ENCODE assay signal across 16 mouse cellular contexts in the genomic region with DNA sequence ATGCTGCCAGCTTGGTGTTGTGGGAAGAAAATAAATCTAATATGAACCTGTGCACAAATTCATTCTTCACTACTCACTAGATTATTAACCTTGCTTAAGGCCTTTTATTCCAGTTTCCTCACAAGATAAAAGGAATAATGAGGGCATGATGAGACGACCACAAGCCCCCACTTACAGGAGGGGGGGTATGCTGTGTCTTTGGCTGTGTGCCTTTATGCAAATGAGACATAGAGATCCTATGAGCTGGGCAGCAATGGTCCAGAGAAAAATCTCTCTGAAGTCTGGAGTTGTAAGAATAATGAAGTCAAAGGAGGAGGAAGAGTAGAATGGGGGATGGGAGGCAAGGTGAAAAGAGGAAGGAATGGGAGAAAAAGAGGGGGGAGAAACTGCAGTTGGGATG.
DNase-seq lines count a peak whose midpoint lies in the region; ATAC-seq lines count a peak whose summit lies in the region.
"Had no signal": no experiment of that assay in that cellular context is flagged by ENCODE, and none has a peak within 500 bp of the region (broad histone marks: within the 10 kb centered on the region; RNA-seq: fewer than 3 reads in every experiment).

No protein-coding gene starts in this region.

- H3K9me3 ChIP-seq in hindbrain, embryonic 12.5 days (replicated peaks): no peaks in the 10 kb centered on the region
- H3K9me3 ChIP-seq in hindbrain, embryonic 16.5 days (ENCODE audit: control insufficient read depth, low read length): no peaks in the 10 kb centered on the region
- H3K9me3 ChIP-seq in midbrain, embryonic 14.5 days (ENCODE audit: control insufficient read depth, low read length): no peaks in the 10 kb centered on the region
- H3K9me3 ChIP-seq in midbrain, embryonic 15.5 days: no peaks in the 10 kb centered on the region
- H3K9me3 ChIP-seq in forebrain, embryonic 13.5 days (replicated peaks): no peaks in the 10 kb centered on the region
- no peaks in the 10 kb centered on the region for H3K9me3 ChIP-seq in hindbrain, embryonic 15.5 days
- H3K9me3 ChIP-seq: neural tube, embryonic 12.5 days had no signal

- H3K4me3 ChIP-seq in hindbrain, embryonic 12.5 days: no peak overlapping the region
- H3K4me3 ChIP-seq in hindbrain, embryonic 16.5 days (ENCODE audit: low read length): no peak overlapping the region
- H3K4me3 ChIP-seq in midbrain, embryonic 14.5 days (replicated peaks; ENCODE audit: low read depth, low read length): no peak overlapping the region
- no peak overlapping the region for H3K4me3 ChIP-seq in midbrain, embryonic 15.5 days
- H3K4me3 ChIP-seq in forebrain, embryonic 13.5 days: no peak overlapping the region
- H3K4me3 ChIP-seq in hindbrain, embryonic 15.5 days: no peak overlapping the region
- H3K4me3 ChIP-seq: neural tube, embryonic 12.5 days had no signal

- DNase-seq in midbrain, embryonic 14.5 days: peak; percentile 35
- DNase-seq in ovary, postnatal 10 days (ENCODE audit: low spot score): no peak
- no peak for DNase-seq in T-cell, adult 2 months (ENCODE audit: low spot score)
- DNase-seq: adrenal gland, postnatal 36 days; cerebellum, adult 11 months; cerebellum, adult 9-11 months; gastrocnemius, postnatal 36 days; kidney, adult 8-10 months; kidney, postnatal 10 days; lung, postnatal 14 days had no signal

- peaks cover 53% of the 10 kb centered on the region for H3K4me1 ChIP-seq in hindbrain, embryonic 12.5 days
- peaks cover 24% of the 10 kb centered on the region for H3K4me1 ChIP-seq in hindbrain, embryonic 16.5 days (ENCODE audit: control insufficient read depth, insufficient read depth, low read depth, low read length)
- H3K4me1 ChIP-seq in midbrain, embryonic 14.5 days (ENCODE audit: control insufficient read depth, insufficient read depth, low read length): peaks cover 45% of the 10 kb centered on the region
- peaks cover 38% of the 10 kb centered on the region for H3K4me1 ChIP-seq in midbrain, embryonic 15.5 days
- H3K4me1 ChIP-seq in forebrain, embryonic 13.5 days: peaks cover 65% of the 10 kb centered on the region
- peaks cover 54% of the 10 kb centered on the region for H3K4me1 ChIP-seq in hindbrain, embryonic 15.5 days (replicated peaks)

- WGBS in hindbrain, embryonic 12.5 days: 13% methylated on average over 1 of the region's 1 CpGs
- 5% methylated on average over 1 of the region's 1 CpGs for WGBS in hindbrain, embryonic 16.5 days
- 4% methylated on average over 1 of the region's 1 CpGs for WGBS in midbrain, embryonic 14.5 days
- 6% methylated on average over 1 of the region's 1 CpGs for WGBS in midbrain, embryonic 15.5 days
- WGBS in forebrain, embryonic 13.5 days: 5% methylated on average over 1 of the region's 1 CpGs
- 6% methylated on average over 1 of the region's 1 CpGs for WGBS in hindbrain, embryonic 15.5 days

- no peak for ATAC-seq in hindbrain, embryonic 12.5 days (ENCODE audit: low FRiP score)
- no peak for ATAC-seq in hindbrain, embryonic 16.5 days
- peak; percentile 35; the same call in 1 of the 2 replicates for ATAC-seq in midbrain, embryonic 14.5 days (ENCODE audit: low FRiP score, low TSS enrichment)
- ATAC-seq in midbrain, embryonic 15.5 days (replicated peaks): no peak
- 0 out of 2 replicates have a peak, but pooled peaks have one; percentile 14 for ATAC-seq in forebrain, embryonic 13.5 days
- ATAC-seq in hindbrain, embryonic 15.5 days (ENCODE audit: low FRiP score, low read depth): no peak

- no peak overlapping the region for H3K9ac ChIP-seq in hindbrain, embryonic 12.5 days
- H3K9ac ChIP-seq in hindbrain, embryonic 16.5 days (ENCODE audit: low read depth, low read length): no peak overlapping the region
- H3K9ac ChIP-seq in midbrain, embryonic 14.5 days (replicated peaks; ENCODE audit: low read length): no peak overlapping the region
- H3K9ac ChIP-seq in midbrain, embryonic 15.5 days: no peak overlapping the region
- no peak overlapping the region for H3K9ac ChIP-seq in forebrain, embryonic 13.5 days
- H3K9ac ChIP-seq in hindbrain, embryonic 15.5 days: no peak overlapping the region
- H3K9ac ChIP-seq: neural tube, embryonic 12.5 days had no signal

- H3K27me3 ChIP-seq in hindbrain, embryonic 12.5 days: no peaks in the 10 kb centered on the region
- no peaks in the 10 kb centered on the region for H3K27me3 ChIP-seq in hindbrain, embryonic 16.5 days (replicated peaks; ENCODE audit: control insufficient read depth, insufficient read depth, low read length)
- no peaks in the 10 kb centered on the region for H3K27me3 ChIP-seq in midbrain, embryonic 14.5 days (ENCODE audit: control insufficient read depth, insufficient read depth, low read length)
- H3K27me3 ChIP-seq in midbrain, embryonic 15.5 days (replicated peaks): no peaks in the 10 kb centered on the region
- H3K27me3 ChIP-seq in forebrain, embryonic 13.5 days: no peaks in the 10 kb centered on the region
- no peaks in the 10 kb centered on the region for H3K27me3 ChIP-seq in hindbrain, embryonic 15.5 days
- H3K27me3 ChIP-seq: neural tube, embryonic 12.5 days had no signal

- no peaks in the 10 kb centered on the region for H3K36me3 ChIP-seq in hindbrain, embryonic 12.5 days
- no peaks in the 10 kb centered on the region for H3K36me3 ChIP-seq in hindbrain, embryonic 16.5 days (ENCODE audit: control insufficient read depth, insufficient read depth, low read length)
- H3K36me3 ChIP-seq in midbrain, embryonic 14.5 days (ENCODE audit: control insufficient read depth, insufficient read depth, low read length): no peaks in the 10 kb centered on the region
- no peaks in the 10 kb centered on the region for H3K36me3 ChIP-seq in midbrain, embryonic 15.5 days (replicated peaks)
- no peaks in the 10 kb centered on the region for H3K36me3 ChIP-seq in forebrain, embryonic 13.5 days (ENCODE audit: poor library complexity, severe bottlenecking)
- no peaks in the 10 kb centered on the region for H3K36me3 ChIP-seq in hindbrain, embryonic 15.5 days
- H3K36me3 ChIP-seq: neural tube, embryonic 12.5 days had no signal

- H3K27ac ChIP-seq in hindbrain, embryonic 12.5 days: peak overlapping the region; percentile 89
- H3K27ac ChIP-seq in hindbrain, embryonic 16.5 days (ENCODE audit: low read depth, low read length): no peak overlapping the region
- H3K27ac ChIP-seq in midbrain, embryonic 14.5 days (replicated peaks; ENCODE audit: low read depth, low read length): no peak overlapping the region
- no peak overlapping the region for H3K27ac ChIP-seq in midbrain, embryonic 15.5 days
- peak overlapping the region; percentile 95 for H3K27ac ChIP-seq in forebrain, embryonic 13.5 days
- H3K27ac ChIP-seq in hindbrain, embryonic 15.5 days (replicated peaks): 0 out of 2 replicates have a peak overlapping the region, but pooled peaks have one; percentile 37

- H3K4me2 ChIP-seq in hindbrain, embryonic 12.5 days (replicated peaks): no peak overlapping the region
- no peak overlapping the region for H3K4me2 ChIP-seq in hindbrain, embryonic 16.5 days (ENCODE audit: low read length)
- no peak overlapping the region for H3K4me2 ChIP-seq in midbrain, embryonic 14.5 days (ENCODE audit: low read length)
- H3K4me2 ChIP-seq in midbrain, embryonic 15.5 days: no peak overlapping the region
- H3K4me2 ChIP-seq in forebrain, embryonic 13.5 days: peak overlapping the region; percentile 37; the same call in 1 of the 2 replicates
- H3K4me2 ChIP-seq in hindbrain, embryonic 15.5 days: no peak overlapping the region

Comparison
In these comparisons a context has a peak if more than half of its experiments do, and no peak if none do; other contexts are left out.
1. ATAC-seq: peak in midbrain, embryonic 14.5 days (single experiment) and forebrain, embryonic 13.5 days (single experiment); none in hindbrain, embryonic 12.5 days (single experiment), hindbrain, embryonic 16.5 days (single experiment), midbrain, embryonic 15.5 days (single experiment) and hindbrain, embryonic 15.5 days (single experiment).
2. H3K27ac ChIP-seq: peak in hindbrain, embryonic 12.5 days (single experiment), forebrain, embryonic 13.5 days (single experiment) and hindbrain, embryonic 15.5 days (single experiment); none in hindbrain, embryonic 16.5 days (single experiment), midbrain, embryonic 14.5 days (single experiment) and midbrain, embryonic 15.5 days (single experiment).